Mouse (Mus musculus): ENCODE results near the gene Theg.
A peak's percentile ranks its signal among the peaks of the same experiment; 100 is the strongest.

Theg gene

DNA sequence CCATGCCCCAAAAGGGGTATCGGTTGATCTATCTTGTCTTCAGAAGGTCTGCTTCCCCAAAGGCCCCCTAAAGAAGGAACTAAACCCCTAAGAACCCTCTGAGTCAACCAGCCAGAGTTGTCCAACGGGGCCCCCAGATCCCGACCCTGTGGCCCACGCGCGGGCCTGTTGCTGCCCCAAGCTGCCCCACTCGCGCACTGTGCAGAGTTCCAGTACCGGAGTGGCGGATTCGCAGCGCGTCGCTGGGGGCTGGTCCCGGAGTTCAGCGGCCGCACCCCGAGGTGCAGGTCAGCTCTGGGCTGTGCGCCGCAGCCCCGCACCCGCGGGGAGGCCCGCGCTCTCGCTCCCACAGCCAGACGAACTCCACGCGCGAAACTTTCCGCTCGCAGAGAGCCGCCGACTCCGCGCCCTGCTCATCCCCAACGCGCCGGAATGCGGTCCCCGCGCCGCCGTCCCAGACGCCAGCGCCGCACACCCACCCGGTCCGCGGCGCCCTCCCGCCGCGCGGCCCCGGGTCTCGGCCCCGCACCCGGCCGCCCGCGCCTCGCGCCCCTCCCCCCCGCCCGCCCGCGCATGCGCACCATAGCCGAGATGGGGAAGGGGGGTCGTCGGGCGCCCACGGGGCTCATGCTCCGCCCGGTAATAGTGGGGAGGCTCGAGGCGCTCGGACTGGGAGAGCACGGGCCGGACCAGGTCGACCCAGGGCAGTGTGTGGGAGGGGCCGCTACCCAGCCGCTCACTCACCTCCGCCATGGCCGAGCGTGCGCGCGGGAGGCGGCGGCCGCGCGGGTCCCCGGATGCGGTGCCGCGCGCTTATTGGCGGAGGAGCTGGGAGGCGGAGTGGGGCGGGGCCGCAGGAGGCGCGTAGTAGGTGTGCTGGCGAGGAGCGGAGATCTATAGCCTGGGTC, 32.5 kb downstream of the Theg start, which contains the start of gene Mier2:
Gene Mier2 (minus strand): TSS at position 870 of the 908 bp plus-strand sequence.
- peak; percentile 85 for DNase-seq

DNA sequence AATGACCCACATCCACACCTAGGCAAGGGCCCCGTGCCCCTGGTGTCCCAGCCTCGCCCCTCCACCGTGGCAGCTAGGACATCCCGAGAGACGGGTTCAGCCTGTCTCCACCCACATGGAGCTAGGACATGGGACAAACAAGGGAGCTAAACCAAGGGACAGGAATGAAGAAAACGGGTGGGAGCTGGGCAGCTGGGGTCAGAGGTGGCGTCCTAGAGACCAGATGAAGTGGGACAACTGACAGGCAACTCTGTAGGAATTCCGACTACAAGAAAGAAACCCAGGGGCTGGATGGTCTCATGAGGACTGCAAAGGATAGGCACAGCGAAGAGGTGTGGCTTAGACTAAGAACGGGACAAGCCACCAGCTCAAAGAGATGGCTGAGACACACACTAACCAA, 33.4 kb downstream of the Theg start:
- no peak for DNase-seq

DNA sequence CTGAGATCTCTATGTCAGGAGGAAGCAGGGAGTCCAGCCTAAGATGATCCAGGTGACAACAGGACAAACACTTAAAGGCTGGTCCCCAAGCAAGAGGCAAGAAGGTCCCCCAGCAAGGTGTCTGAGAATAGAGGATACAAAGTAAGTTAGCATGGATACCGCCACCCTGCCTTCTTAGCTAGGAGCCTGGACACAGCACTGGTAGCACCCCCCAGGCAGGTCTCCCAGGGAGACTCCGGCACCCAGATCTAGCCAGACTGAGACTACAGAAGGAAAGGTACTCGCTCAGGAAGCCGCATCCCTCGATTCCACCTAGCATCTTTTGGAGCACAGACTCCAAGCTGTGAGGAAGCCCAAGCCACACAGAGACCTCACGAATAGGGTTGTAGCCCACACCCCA, 34.0 kb downstream of the Theg start:
- no peak for DNase-seq

DNA sequence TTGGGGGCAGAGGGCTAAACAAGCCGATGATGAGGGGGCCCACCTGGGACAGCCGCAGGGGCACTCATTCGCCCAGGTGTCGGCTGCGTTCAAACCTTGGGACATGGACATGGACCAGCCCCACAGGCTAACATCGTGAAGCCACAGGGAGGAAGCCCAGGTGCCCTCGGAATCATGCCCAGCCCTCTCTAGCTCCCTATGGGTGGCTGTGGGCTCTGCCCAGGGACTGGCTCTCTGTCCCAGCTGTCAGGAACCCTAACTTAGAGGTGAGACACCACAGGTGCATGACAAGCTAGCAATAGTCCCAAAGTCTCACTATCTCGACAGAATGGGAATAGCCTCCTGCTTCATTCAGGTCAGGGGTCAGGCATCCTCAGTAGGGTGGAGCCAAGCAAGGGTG, 34.6 kb downstream of the Theg start:
- DNase-seq: no peak

DNA sequence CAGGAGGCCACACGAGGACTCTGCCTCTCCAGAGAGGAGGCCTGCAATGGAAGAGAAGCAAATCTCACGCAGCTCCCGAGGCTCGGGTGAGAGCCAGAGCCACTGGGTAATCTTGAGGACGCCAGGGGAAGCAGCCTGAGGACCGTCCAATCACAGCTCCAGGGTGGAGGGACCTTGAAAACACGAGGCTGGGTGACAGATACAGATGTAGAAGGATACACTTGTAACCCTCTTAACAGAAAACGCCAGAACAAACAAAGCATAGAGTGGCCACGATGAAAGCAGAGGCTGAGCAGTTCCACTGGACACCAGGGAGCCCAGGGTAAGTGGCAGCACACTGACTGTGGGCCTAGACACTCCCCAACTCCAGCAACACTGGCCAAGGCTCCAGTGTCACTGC, 36.8 kb downstream of the Theg start:
- DNase-seq: no peak

DNA sequence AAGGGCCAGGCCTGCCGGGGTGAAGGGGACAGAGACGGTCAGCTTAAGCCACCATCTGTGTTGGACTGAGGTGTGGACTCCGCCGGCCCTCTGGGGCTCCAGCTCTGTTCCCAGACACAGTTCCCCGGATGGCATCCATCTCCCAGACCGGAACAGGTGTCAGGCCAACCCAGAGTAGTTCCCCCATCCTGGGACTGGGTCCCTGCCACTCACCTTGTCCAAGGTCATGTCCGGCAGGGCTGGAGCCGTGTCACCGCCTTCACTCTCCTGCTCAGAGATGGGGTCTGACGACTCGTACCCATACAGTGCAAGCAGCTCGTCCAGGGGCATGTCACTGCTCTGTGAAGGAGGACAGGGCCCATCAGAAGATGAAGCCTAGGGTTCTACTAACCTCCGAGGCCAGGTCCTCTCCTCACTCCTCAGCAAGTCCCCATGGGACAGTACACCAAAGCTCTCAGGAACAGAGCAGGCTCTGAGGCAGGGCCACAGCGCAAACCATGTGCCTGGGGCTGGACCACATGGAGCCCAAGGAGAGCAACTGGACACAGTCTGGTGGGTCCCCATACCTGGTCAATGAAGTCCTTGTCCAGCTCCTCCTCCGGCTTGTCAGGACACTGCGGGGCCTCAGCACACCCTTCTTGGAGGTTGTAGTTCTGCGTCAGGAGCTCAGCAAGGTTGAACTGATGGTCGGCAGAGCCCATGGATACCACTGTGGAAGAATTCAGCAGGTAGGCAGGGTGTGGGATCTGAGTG, 38.0 kb downstream of the Theg start:
- no peak for DNase-seq

GRCm38 (mm10) chr10:79548546-79548945, 38.6 kb downstream of the Theg start:
- no peak for DNase-seq

- no peak for DNase-seq
Measured at GRCm38 (mm10) chr10:79547148-79547675, 39.9 kb downstream of the Theg start.

DNA sequence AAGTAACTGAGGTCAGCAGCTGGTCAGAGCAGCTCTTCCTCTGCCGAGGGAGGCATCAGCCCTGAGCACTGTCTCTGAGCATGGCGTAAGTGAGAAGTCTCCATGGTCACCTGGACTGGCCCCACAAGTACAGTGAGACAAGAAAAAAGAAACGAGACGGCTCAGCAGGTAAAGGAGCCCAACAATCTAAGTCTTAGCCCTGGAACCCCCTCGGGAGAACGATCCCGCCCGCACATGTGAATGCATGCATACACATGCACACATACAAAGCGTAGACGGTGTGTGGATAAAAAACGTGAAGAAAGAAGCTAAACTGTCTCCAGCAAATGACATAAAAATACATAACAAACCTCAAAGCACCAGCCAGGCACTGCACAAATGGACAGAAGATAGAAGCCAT, 40.6 kb downstream of the Theg start:
- DNase-seq: no peak

DNA sequence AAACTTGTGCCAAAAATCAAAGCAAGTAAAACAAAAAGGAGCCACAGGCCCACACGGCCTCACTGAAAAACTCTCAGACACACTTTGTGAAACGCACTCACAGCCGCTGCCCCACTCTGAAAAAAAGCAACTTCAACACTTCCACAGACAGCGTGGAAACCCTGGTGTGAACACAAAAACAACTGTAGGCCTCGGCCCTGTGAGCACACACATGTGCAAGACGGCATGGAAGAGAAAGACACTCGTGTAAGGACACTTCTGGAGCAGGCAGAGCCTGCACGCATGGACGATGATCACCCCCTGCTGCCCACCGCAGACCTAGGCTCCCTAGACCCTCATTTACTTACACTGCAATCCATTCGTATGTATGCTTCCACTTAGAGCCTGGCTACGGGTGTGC, 41.2 kb downstream of the Theg start:
- DNase-seq: no peak

GRCm38 (mm10) chr10:79544631-79545030, 42.5 kb downstream of the Theg start:
- DNase-seq: no peak

GRCm38 (mm10) chr10:79543884-79544597, 43.1 kb downstream of the Theg start:
- no peak for DNase-seq

- no peak for DNase-seq
Measured at GRCm38 (mm10) chr10:79542171-79542570, 45.0 kb downstream of the Theg start.

DNA sequence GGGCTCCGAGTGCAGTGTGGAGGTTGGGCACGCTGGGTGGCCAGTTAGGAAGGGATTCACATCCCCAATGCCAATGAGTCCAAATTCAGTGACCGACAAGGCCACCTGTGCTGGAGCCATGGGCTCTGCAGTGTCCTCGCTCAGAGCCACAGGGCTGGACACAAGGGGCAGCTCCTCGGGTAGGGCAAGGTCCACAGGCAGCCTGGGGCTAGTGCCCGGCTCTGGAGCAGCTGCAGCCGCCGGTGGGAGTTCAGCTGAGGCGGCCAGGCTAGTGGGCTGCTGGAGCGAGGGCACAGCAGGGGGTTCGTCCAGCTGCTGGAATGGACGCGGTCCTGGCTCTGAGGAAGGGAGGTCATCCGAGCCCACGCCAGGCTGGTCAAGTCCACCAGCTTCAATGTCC, 45.6 kb downstream of the Theg start:
- DNase-seq: no peak

DNA sequence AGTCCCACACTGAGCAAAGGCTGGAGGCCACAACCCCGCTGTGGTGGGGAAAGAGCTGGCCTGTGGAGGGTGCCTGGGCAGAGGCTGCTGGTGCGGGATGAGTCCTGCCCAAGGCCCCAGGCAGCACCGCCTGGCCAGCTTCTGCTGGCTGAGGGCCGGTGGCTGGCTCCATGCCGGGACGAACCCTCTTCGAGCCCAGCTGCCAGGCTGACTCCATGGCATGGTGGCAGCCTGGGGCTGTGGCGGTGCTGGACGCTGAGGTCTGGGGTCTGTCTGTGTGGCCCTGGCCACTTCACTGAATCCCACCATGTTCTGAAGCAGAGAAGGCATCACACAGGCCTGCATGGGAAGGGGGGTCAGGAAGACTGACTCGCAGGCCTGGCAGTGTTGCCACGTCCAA, 46.4 kb downstream of the Theg start:
- no peak for DNase-seq

GRCm38 (mm10) chr10:79539701-79540495, 47.2 kb downstream of the Theg start:
- no peak for DNase-seq

GRCm38 (mm10) chr10:79538873-79539272, 48.3 kb downstream of the Theg start:
- DNase-seq: no peak

GRCm38 (mm10) chr10:79538323-79538722, 48.8 kb downstream of the Theg start:
- peak; percentile 71 for DNase-seq

GRCm38 (mm10) chr10:79537781-79538180, 49.4 kb downstream of the Theg start:
- no peak for DNase-seq

- no peak for DNase-seq
Measured at GRCm38 (mm10) chr10:79537271-79537670, 49.9 kb downstream of the Theg start.

DNA sequence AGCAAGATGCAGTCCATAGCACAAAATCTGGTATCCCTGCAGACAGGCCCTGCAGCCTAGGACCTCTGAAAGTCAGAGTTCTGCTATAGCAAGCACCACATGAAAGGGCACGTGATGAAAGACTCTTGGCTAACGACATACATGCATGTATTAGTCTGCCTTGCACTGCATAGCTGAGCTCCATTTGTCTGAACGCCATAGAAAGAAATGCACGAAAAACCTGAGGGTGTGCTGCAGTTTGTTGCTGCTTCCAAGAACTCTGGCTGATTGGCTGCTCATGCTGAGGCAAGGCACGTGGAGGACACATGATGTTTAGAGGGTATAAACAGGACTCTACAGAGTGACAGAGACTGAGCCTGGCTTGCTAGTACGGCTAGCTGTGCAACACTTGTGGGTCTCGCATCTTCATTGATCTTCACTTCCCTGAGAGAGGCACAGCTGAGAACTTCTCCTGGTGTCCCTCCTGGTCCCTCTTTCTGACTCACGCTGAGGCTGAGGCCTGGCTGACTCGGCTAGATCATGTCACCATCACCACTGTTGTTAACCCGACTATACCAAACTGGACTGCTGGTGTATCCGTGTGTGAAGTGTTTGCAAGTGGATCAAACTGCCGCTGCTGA, 50.6 kb downstream of the Theg start:
- DNase-seq: no peak

- DNase-seq: no peak
Measured at GRCm38 (mm10) chr10:79535431-79535830, 51.7 kb downstream of the Theg start.
